Mouse (Mus musculus): ENCODE results near the gene Pcbp2. TPM values are rescaled to one million over a fixed set of nuclear protein-coding genes. Genes with fewer than 3 reads are reported as not detected.

Gene Pcbp2
- polyA plus RNA-seq, 1 experiment from 2014 or later = 235 TPM

Other genes starting within 250 kb of the Pcbp2 start
- gene Itgb7, start 238.6 kb upstream of the Pcbp2 start, polyA plus RNA-seq (2016; fragmentation: Nextera tagmentation; extraction: Ambion mirVana) = 1.2 and 1.5 TPM in 2 replicates
- 111 and 148 TPM in 2 replicates for gene Rarg, start 213.0 kb upstream of the Pcbp2 start, polyA plus RNA-seq (2016; fragmentation: Nextera tagmentation; extraction: Ambion mirVana)
- 1.1 and 1.4 TPM in 2 replicates for gene Gm9918, start 200.0 kb upstream of the Pcbp2 start, polyA plus RNA-seq (2016; fragmentation: Nextera tagmentation; extraction: Ambion mirVana)
- gene Mfsd5, start 191.1 kb upstream of the Pcbp2 start, polyA plus RNA-seq (2016; fragmentation: Nextera tagmentation; extraction: Ambion mirVana) = 69.5 and 76.5 TPM in 2 replicates
- gene Espl1, start 174.3 kb upstream of the Pcbp2 start, polyA plus RNA-seq (2016; fragmentation: Nextera tagmentation; extraction: Ambion mirVana) = 60.6 and 63.5 TPM in 2 replicates
- gene Pfdn5, start 144.4 kb upstream of the Pcbp2 start, polyA plus RNA-seq (2016; fragmentation: Nextera tagmentation; extraction: Ambion mirVana) = 351 and 381 TPM in 2 replicates
- 123 and 135 TPM in 2 replicates for gene Myg1, start 138.8 kb upstream of the Pcbp2 start, polyA plus RNA-seq (2016; fragmentation: Nextera tagmentation; extraction: Ambion mirVana)
- 150 and 163 TPM in 2 replicates for gene Aaas, start 119.8 kb upstream of the Pcbp2 start, polyA plus RNA-seq (2016; fragmentation: Nextera tagmentation; extraction: Ambion mirVana)
- gene Sp7, start 103.4 kb upstream of the Pcbp2 start, polyA plus RNA-seq (2016; fragmentation: Nextera tagmentation; extraction: Ambion mirVana) = 1.6 and 1.8 TPM in 2 replicates
- gene Sp1, start 64.4 kb upstream of the Pcbp2 start, polyA plus RNA-seq (2016; fragmentation: Nextera tagmentation; extraction: Ambion mirVana) = 9.1 and 9.8 TPM in 2 replicates
- gene Amhr2, start 25.2 kb upstream of the Pcbp2 start, polyA plus RNA-seq (2016; fragmentation: Nextera tagmentation; extraction: Ambion mirVana) = 0.15 TPM in 1 of 2 replicates, not detected in the other
- 57.6 and 60.5 TPM in 2 replicates for gene Prr13, start 11.5 kb upstream of the Pcbp2 start, polyA plus RNA-seq (2016; fragmentation: Nextera tagmentation; extraction: Ambion mirVana)
- gene Gm10337, start 33.2 kb downstream of the Pcbp2 start, polyA plus RNA-seq (2016; fragmentation: Nextera tagmentation; extraction: Ambion mirVana) = 3.8 and 4.8 TPM in 2 replicates
- gene Map3k12, start 46.5 kb downstream of the Pcbp2 start, polyA plus RNA-seq (2016; fragmentation: Nextera tagmentation; extraction: Ambion mirVana) = 23.8 and 27.7 TPM in 2 replicates
- gene Tarbp2, start 47.7 kb downstream of the Pcbp2 start, polyA plus RNA-seq (2016; fragmentation: Nextera tagmentation; extraction: Ambion mirVana) = 143 and 150 TPM in 2 replicates
- gene Npff, start 54.4 kb downstream of the Pcbp2 start, polyA plus RNA-seq (2016; fragmentation: Nextera tagmentation; extraction: Ambion mirVana) = 1.7 and 1.8 TPM in 2 replicates
- gene Gm28047, start 154.5 kb downstream of the Pcbp2 start, polyA plus RNA-seq (2016; fragmentation: Nextera tagmentation; extraction: Ambion mirVana) = 0.31 TPM in 1 of 2 replicates, not detected in the other
- 22.2 and 27.0 TPM in 2 replicates for gene Atf7, start 154.9 kb downstream of the Pcbp2 start, polyA plus RNA-seq (2016; fragmentation: Nextera tagmentation; extraction: Ambion mirVana)
- gene Atp5g2, start 201.8 kb downstream of the Pcbp2 start, polyA plus RNA-seq (2016; fragmentation: Nextera tagmentation; extraction: Ambion mirVana) = 61.8 and 74.3 TPM in 2 replicates

Measured in limb, embryonic 10.5 days (tissue).